Mouse (Mus musculus): ENCODE data around the gene Adam23.
"Not testable (repeated sequence)": the region's sequence is repeated elsewhere in the genome, so short reads cannot be mapped to it uniquely, and the experiment has no call there.

The Adam23 gene

DNA sequence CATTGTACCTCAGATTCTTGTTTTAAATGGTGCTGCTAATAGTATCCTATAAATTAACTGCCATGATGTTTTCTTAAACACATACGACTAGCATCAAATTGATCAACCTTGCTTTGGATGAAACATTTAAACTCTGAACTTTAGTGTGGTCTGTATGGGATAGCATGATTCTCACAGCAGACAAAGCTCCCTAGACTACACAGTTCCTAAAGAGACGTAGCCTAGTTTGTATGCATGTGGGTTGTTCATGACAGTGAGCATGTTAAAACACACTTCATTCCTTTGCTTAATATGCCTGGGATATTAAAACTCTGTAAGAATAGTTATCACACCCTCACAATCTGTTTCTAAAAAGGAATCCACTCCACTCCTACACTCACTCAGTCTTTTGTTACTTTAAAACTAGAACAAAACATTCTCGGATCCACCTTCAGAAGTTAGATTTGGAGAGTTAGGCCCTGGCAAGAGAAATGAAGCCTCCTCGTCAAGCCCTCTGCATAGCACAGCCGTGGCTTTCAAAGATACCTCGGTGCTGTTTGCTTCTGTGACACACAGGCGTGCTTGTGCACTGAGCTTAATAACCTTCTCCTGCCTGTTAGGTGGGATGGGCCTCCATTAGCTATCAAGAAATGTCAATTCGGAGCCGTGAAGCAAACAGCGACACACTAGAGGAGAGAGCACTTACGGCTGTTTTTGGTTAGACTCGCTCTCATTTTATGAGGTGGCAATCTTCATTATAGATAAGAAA lies 128.3 kb downstream of the Adam23 start:
- DNase-seq (ENCODE audit: extremely low spot score, low read depth, low spot score): no peak

- DNase-seq (ENCODE audit: extremely low spot score, low read depth, low spot score): no peak
These were observed 131.1 kb downstream of the Adam23 start for GRCm38 (mm10) chr1:63576803-63577202.

DNA sequence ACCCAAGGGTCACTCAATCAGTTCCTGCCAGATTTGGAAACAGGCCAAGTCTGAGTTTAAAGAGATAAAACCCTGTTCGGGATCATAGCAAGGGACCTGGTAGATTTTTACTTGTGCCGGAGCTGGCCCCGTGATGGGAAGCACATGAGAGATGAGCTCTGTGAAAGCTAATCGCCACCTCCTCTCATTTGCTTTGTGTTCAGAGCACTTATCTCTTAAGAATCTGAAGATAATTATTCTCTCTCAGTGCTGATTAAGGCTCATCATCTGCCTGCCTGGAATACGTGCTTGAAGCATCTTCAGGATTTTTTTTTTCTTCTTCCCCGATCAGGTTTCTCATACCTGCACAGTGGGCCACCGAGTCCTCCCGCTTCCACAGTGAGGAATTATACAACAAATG lies 133.5 kb downstream of the Adam23 start:
- no peak for DNase-seq (ENCODE audit: extremely low spot score, low read depth, low spot score)

GRCm38 (mm10) chr1:63586869-63587268 lies 141.2 kb downstream of the Adam23 start:
- no peak for DNase-seq (ENCODE audit: extremely low spot score, low read depth, low spot score)

- DNase-seq (ENCODE audit: extremely low spot score, low read depth, low spot score): no peak
These were observed 158.3 kb downstream of the Adam23 start for GRCm38 (mm10) chr1:63603870-63604500.

- no peak for DNase-seq (ENCODE audit: extremely low spot score, low read depth, low spot score)
These were observed 163.9 kb downstream of the Adam23 start for GRCm38 (mm10) chr1:63609613-63610012.

DNA sequence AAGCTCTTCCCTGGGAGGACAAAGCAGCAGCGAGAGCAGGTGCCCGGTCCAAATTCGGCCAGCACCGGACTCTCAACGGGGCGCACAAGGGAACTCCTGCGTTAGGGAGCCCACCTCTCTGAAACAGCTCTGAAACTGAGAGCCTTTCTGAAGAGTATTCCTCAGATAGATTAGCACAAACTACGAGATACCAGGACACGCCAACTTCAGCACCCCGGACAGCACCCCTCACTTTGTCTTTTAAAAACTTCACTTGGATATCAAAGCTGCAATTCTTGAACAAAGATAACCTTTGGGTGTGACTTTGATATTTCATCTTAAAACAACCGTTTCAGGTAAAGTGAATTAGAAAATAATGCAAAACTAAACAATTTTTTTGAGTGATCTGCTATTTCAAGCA lies 168.9 kb downstream of the Adam23 start:
- peak; percentile 58 for DNase-seq (ENCODE audit: extremely low spot score, low read depth, low spot score)

DNA sequence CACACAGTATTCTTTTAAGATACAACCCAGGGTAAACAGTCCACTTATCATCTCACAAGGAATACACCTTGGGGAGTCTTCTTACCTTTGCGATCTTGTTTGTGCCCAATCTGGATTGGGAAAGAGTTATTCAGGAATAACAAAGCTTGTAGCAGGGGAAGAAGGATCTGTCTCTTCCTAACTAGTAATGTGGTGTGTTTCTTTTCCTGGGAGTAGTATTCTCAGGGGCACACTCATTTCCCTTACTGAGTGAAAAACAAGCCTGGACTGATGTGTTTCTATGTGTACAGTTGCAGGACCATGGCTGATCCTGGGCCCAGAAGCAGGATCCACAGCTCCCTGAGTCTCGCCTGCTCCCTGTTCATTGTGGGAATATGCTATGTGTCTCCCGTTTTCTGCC lies 170.0 kb downstream of the Adam23 start, which contains the start of gene Gm39653:
Gene Gm39653 (plus strand): TSS at position 301 of the 400 bp plus-strand sequence.
- no peak for DNase-seq (ENCODE audit: extremely low spot score, low read depth, low spot score)

DNA sequence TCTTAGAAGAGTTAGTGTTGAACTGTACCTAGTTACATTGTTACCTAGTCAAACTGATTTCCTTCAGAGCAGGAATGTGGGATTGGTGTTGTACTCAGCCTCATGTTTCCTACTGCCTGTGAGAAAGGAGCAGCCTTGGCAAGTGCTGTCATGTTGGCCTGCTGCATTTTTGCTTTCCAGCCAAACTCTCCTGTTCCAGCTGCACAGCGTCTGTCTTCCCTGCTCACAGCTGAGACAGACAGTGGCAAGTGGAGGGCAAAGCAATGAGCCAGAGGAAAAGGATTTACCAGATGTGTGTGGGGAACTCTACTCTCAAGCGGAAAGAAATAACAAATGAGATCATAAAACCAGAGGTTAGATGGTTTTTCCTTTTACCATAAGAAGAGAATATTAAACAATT lies 182.5 kb downstream of the Adam23 start:
- DNase-seq (ENCODE audit: extremely low spot score, low read depth, low spot score): no peak

GRCm38 (mm10) chr1:63630390-63630789 lies 184.7 kb downstream of the Adam23 start:
- DNase-seq (ENCODE audit: extremely low spot score, low read depth, low spot score): not testable (repeated sequence)

DNA sequence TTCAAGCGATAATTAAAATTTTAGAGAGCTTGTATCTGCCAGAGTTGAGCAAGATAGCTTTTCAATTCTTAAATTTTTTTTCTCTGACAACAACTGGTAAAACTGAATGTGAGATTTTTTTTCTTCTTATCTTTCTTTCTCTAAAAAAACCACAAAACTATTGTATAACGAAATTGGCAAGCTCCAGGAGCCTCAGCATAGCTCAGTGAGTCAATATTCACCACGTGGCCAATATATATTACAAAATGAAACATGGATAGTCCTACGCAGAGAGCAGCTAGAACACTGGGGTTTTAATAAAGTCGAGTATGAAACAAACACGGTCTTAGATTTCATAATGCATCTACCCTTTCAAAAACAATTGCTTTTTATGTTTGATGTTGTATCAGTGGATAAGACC lies 194.2 kb downstream of the Adam23 start:
- no peak for DNase-seq (ENCODE audit: extremely low spot score, low read depth, low spot score)

Data from hindlimb bud, embryonic 11.5 days (tissue).